Mouse (Mus musculus): ENCODE data around the gene Zfp771.

Gene Zfp771

DNA sequence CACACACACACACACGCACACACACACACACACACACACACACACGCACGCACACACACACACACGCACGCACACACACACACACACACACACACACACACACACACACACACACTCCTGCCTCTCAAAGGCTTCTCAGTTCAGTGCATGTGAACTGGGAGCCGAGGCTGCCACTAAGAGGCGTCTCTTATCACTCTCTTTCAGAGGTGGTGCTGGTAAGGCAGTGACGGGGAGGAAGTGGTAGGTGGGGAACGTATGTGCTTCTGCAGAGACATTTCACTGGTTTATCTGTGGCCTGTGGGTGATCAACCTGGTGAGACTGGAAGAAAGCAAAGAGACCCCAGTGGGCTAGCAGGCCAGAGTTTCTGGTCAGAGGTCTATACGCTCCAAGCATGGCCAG, 41.1 kb downstream of the Zfp771 start:
- no peak for DNase-seq (ENCODE audit: low read depth, low spot score)

DNA sequence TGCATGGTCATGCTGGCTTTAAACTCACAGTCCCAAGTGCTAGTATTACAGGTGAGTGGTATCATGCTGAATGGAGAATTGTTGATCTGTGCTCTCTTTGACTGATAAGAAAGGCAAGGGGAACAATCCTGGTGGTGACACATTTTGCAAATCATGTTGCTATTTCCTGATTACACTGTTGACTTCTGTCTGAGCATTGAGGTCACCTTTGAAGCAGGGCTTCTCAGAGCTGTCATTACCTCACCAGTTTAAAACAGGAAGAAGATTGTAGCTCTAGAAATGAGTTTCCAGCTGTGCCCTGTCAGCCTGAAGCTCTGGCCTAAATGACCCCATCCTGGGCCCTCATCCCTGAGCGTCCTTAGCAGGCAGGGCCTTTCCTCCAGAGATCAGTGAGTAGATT, 43.9 kb downstream of the Zfp771 start:
- DNase-seq (ENCODE audit: low read depth, low spot score), result no peak

DNA sequence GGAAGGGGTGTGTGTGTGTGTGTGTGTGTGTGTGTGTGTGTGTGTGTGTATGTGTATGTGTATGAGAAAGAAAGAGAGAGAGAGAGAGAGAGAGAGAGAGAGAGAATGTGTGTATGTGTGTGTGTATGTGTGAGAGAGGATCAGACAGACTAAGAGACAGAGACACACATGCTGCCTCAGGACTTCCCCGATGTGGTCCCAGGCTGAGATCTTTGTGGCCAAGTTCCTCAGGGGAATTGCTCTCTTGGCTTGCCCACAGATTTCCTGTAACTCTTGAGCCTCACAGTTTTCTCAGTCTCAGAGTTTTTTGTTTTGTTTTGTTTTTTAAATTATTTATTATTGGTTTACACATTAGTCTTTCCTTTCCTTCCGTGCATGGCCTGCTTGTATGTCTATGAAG, 45.2 kb downstream of the Zfp771 start:
- no peak for DNase-seq (ENCODE audit: low read depth, low spot score)

DNA sequence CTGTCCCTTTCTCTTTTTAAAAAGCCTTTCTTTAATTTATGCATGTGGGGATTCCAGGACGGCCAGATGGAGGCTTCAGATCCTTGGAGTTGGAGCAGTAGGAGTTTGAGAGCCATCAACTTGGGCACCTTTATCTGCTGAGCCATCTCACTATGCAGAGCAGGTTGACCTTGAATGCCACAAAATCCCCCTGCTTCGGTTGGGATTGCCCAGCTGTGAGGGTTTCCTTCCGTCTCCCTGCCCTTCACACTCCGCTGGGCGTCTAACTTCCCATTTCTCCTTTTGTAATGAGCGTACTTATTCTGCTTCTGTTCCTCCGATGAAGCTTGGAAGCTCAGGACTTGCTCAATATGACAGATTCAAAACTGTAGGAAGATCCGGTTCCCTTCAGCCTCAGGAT, 46.1 kb downstream of the Zfp771 start:
- no peak for DNase-seq (ENCODE audit: low read depth, low spot score)

DNA sequence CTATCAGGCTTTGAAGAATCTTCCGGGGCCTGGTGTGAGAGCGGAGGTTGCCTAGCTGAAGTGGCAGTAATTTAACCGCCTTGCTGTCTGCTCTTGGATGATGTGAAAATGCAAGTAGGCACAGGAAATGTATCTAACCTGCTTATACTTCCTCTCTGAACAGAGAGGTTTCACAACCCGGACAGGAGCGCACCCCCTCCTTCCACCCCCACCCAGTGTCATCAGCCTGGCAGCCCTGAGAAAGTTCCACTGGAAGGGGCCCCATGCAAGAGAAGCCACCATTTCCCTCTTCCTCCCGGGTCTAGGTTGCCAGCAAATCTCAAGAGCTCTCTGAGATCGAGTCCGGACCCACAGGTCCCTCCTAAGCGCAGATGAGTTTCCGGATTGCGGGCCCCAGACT, 52.0 kb downstream of the Zfp771 start, which contains the start of gene Itgal:
Gene Itgal (plus strand): TSS at position 163 of the 400 bp plus-strand sequence.
- DNase-seq (ENCODE audit: low read depth, low spot score), result no peak

DNA sequence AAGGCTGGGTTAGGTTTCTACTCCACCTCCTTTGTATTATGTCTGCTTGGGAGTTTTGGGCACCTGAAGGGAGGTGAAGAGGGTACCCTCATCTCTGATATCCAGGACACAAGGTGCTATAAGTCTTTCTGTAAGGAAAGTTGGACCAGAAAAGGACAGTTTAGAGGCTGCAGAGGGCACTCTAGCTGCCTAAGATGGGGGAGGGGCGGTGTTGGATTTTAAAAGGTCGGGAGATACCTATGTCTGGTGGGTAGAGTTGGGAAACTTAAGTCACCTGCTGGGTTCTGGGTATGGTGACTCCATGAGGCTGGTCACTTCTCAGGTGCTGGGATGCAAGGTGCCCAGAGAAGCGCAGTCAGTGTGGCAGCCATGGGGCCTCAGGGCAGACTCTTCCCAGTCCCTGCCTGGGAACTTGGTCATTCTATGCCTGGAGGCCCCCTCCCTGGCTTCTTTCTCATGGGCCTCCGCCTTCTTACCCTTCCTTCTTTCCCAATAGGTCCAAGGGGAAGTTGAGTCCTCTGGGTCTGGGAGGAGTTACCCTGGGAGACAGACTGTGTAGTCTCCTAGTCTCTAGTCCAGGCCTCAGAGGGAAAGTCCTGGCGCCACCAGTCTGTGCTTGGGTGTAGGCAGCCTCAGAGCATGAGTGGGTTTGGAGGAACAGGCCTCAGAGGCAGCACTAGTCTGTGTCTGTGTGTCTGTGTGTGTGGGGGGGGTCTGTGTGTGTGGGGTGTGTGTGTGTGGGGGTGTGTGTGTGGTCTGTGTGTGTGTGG, 52.9 kb downstream of the Zfp771 start:
- DNase-seq (ENCODE audit: low read depth, low spot score), result no peak

DNA sequence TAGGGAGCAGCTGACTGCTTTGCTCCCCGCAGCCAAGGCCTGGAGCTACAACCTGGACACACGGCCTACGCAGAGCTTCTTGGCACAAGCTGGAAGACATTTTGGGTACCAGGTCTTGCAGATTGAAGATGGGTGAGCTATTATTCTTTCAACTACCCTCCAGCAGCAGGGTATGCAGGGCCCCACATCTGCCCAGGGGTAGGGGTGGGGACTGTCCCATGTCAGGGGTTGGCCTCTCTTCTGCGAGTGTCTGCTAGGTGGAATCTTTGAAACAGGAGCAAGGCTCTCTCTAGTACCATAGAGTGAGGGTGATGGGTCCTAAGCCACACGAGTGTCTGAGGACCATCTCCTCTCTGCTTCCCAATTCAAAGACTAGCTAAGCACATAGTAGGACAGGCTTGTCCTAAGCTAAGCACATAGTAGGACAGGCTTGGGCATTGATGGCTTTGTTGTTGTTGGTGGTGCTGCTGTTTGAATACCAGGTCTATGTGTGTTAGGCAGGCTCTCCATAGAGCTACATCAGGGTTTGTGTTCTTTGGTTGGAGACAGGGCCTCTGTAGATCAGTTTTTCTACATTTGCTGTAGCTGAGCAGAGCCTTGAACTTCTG, 53.6 kb downstream of the Zfp771 start:
- DNase-seq (ENCODE audit: low read depth, low spot score), result no peak
